Mouse (Mus musculus) retina, adult 2 months (tissue): Measurements from ENCODE around the gene Inpp4a.

ENCODE experiments used
- DNase-seq: peaks from one replicate; pipeline ENCODE4 v3.0.0-alpha.2; 2012; ENCODE audit warnings: low read depth, low spot score

Inpp4a gene

GRCm38 (mm10) chr1:37299540-37300491, at the start of gene Inpp4a:
Gene Inpp4a, plus strand, starts transcription at chr1:37299865.
- DNase-seq, result peak; percentile 88

- peak; percentile 42 for DNase-seq
Observed at GRCm38 (mm10) chr1:37250643-37251310, 48.9 kb upstream of the Inpp4a start.

GRCm38 (mm10) chr1:37258443-37258842, 41.2 kb upstream of the Inpp4a start:
- no peak for DNase-seq

- DNase-seq, result peak; percentile 41
Observed at GRCm38 (mm10) chr1:37272464-37272863, 27.2 kb upstream of the Inpp4a start.

DNA sequence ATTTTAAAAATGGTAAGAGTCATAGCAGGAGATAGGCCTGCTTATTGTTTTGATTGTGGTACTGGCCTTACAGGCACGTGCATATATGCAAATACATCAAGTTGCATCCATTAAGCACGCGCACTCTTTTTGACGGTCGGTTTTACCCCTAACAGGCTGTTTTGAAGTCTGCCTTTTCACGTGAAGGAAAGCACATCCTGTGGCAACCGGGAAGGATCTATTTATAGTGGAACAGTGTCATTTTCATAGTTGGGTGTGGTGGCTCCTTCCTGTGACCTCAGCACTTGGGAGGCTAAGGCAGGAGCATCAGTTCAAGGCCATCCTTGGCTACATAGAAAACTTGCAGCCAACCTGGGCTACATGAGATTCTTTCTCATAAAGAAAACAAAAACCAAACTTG, 13.1 kb upstream of the Inpp4a start:
- DNase-seq, result no peak

GRCm38 (mm10) chr1:37287748-37288147, 11.9 kb upstream of the Inpp4a start:
- no peak for DNase-seq

GRCm38 (mm10) chr1:37288181-37288935, 11.3 kb upstream of the Inpp4a start:
- no peak for DNase-seq

GRCm38 (mm10) chr1:37288941-37289340, 10.7 kb upstream of the Inpp4a start:
- no peak for DNase-seq

DNA sequence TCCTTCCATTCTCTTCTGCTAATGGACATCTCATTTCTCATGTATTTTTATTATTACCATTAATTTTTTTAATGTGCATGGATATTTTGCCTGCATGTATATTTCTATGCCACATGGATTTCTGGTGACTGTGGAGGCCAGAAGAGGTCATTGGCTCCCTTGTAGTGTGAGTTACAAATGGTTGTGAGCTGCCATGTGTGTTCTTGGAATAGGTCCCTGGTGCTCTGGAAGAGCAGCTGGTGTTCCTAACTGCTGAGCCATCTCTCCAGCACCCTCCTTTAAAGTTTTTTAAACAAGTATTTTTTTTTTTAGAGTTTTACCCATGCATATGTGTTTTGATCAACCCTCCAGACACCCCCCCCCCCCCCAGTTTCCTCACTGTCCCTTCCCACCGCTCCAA, 3.3 kb upstream of the Inpp4a start:
- no peak for DNase-seq

DNA sequence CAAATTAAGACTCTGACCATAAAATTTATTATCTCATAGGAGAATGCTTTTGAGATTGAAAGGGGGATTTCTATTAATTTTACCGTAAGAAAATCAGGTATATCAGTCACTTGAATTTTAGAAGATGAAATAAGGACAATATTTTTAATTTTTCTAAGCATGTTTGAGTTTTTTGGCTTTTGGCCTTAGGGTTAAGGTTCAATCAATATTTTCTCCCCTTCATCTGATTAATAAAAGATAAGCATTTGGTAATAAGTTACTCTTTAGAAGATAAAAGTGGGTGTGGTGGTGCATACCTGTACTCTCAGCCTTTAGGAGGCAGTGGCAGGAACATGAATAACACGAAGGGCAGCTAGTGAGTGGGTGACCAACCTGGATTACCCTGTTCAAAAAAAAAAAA, 761 bp upstream of the Inpp4a start:
- DNase-seq, result no peak

DNA sequence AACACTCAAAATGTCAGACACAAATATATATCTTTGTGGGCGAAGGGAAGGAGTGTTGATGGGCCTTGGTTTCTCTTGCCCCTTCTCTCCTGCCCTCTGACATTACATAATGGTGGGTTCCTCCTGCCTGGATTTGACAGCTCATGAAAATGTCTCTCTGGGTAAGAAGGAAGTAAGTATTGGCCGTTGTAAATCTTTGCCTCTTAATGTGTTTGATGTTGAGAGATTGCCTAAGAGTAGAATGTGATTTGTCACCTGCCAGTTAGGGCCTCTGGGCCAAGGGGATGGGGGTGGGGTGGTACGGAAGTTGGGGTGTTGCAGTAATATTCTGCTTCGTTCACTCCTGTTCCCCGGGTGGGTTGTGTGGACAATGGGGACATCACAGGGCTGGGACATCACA, 985 bp downstream of the Inpp4a start:
- no peak for DNase-seq

DNA sequence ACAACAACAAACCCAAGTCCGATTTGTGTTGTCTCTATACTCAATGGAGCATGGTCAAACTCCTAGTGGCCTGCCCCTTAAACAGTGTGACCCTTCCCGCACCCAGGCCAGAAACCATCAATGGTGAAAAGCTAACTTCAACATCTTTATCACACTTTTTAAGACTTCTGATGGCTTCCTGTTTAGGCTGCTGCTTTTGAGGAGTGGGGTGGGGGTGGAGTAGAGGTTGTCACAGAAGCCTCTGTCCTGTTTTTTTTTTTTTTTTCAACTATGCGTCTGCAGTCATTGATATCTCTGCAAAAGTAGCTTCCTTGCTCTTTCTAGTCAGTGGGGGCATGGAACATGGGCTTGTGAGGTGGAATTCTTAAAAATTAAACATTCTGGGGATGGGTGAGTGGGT, 3.1 kb downstream of the Inpp4a start:
- no peak for DNase-seq

GRCm38 (mm10) chr1:37305691-37306287, 6.1 kb downstream of the Inpp4a start:
- DNase-seq, result no peak

DNA sequence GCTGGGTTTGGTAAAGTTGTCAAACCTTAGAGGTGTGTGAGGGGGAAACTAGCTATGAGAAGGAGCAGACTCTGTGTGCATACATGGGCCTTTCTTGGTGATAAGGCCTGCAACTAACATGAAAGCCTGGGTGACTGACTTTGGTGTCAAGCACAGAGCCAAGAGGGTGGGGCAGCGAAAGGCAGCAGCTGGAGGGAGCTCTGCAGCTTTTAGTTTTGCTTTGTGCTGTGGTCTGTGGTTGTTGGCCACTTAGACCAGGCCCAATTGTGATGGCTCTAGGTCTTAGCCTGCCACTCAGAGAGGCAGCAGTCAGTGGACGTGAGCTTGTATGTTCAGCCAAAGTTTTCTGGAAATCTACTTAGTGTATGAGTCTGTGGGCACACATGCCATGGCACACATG, 7.9 kb downstream of the Inpp4a start:
- no peak for DNase-seq

- DNase-seq, result no peak
Observed at GRCm38 (mm10) chr1:37308021-37308742, 8.5 kb downstream of the Inpp4a start.

- DNase-seq, result no peak
Observed at GRCm38 (mm10) chr1:37308743-37309100, 9.1 kb downstream of the Inpp4a start.

DNA sequence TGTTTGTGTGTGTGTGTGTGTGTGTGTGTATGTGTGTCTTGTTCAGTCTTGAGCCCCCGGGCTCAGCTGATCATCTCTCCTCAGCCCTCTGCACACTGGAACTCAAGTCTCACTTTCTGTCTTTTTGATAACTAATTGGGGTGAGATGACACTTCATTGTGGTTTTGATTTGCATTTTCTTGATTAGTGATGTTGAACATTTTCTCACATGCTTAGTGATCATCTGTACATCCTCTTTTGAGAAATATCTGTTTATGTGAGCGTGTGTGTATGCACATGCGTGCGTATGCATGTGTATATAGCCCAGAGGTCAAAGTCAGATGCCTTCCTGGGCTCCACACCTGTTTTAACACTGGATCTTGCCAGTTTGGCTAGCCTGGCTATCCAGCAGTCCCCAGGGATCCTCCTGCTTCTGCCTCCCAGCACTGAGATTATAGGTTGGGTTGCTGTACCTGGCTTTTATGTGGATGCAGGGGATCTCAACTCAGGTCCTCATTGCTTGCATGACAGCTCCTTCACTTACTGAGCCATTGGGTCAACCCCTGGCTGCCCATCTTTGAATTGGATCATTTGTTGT, 10.4 kb downstream of the Inpp4a start:
- DNase-seq, result no peak

GRCm38 (mm10) chr1:37314338-37314737, 14.7 kb downstream of the Inpp4a start:
- DNase-seq, result no peak

- no peak for DNase-seq
Observed at GRCm38 (mm10) chr1:37317644-37318285, 18.1 kb downstream of the Inpp4a start.

DNA sequence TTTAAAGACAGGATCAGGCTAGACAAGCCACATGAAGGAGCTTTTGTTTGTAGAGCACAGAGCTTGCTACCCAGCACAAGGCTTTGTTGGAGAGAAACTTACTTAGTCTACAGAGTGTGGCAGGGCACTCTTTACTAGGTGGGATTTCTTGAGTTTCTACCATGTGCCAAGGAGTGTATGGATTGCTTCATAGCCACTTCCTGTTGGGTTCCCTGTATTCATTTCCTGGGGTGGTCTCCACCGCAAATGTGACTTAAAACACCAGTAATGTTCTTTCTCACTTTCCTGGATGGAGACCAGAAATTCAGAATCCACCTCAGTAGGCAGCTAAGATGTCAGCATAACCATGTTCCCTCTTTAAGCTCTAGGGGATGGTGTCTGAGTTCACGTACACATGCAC, 18.9 kb downstream of the Inpp4a start:
- DNase-seq, result no peak
